Mouse (Mus musculus): ENCODE results near the gene Gpr107. TPM values are rescaled to one million over a fixed set of nuclear protein-coding genes. Genes with fewer than 3 reads are reported as not detected.

Gpr107 gene
- total RNA-seq, 2 experiments from 2014 or later: 24.7 to 25.2 TPM

DNA sequence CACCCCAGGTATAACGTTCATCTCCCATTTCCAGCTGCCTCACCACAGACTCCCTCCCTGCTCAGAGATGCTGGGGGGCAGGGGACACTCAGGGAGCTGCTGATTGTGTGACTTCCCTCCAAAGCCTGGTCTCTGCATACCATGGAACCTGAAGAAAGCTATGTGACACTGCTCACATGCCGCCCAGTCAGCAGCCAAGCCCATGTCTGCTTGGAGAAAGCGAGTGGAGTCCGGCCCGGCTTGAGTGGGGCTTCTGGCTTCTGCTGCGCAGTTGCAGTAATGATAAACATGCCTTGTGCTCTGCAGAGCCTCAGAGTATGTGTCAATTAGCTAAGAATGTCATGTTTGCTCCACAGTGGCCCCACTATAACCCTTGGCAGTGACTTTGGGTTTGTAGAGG, 67.4 kb downstream of the Gpr107 start:
- intact Hi-C loops (cut with DNase I; ENCODE audit: low total_unique reads): no loop called here
- DNase-seq: no peak

GRCm38 (mm10) chr2:31220844-31221243, 68.7 kb downstream of the Gpr107 start:
- DNase-seq: no peak
- intact Hi-C loops (cut with DNase I; ENCODE audit: low total_unique reads): no loop called here

GRCm38 (mm10) chr2:31221582-31221981, 69.5 kb downstream of the Gpr107 start:
- intact Hi-C loops (cut with DNase I; ENCODE audit: low total_unique reads): no loop called here
- DNase-seq: no peak

- intact Hi-C loops (cut with DNase I; ENCODE audit: low total_unique reads): no loop called here
- no peak for DNase-seq
Measured at GRCm38 (mm10) chr2:31228768-31229311, 76.7 kb downstream of the Gpr107 start.

GRCm38 (mm10) chr2:31239203-31239696, 87.1 kb downstream of the Gpr107 start:
- intact Hi-C loops (cut with DNase I; ENCODE audit: low total_unique reads): no loop called here
- DNase-seq: no peak

GRCm38 (mm10) chr2:31239833-31240232, 87.7 kb downstream of the Gpr107 start:
- intact Hi-C loops (cut with DNase I; ENCODE audit: low total_unique reads): no loop called here
- no peak for DNase-seq

DNA sequence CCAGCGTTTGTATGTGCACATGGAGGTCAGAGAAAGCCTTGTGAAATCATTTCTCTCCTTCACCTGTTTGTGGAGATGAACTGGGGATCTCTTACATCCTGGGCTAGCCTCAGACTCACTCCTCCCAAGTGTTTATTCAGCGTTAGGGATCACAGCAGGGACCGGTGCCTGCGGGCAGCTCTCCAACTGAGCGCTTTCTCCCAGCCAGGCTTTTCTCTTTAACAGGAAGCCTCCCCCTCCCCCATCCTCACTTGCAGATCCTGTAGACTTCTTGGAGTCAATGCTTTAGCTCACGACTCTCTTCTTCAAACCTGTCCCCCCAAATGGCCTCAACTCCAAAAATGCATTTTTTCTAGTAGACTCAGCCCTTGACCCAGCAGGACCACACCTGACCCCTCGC, 89.5 kb downstream of the Gpr107 start:
- intact Hi-C loops (cut with DNase I; ENCODE audit: low total_unique reads): no loop called here
- DNase-seq: no peak

GRCm38 (mm10) chr2:31244216-31244615, 92.1 kb downstream of the Gpr107 start:
- DNase-seq: no peak
- intact Hi-C loops (cut with DNase I; ENCODE audit: low total_unique reads): no loop called here

GRCm38 (mm10) chr2:31245051-31245450, 92.9 kb downstream of the Gpr107 start:
- peak; percentile 33 for DNase-seq
- intact Hi-C loops (cut with DNase I; ENCODE audit: low total_unique reads): no loop called here

- intact Hi-C loops (cut with DNase I; ENCODE audit: low total_unique reads): no loop called here
- DNase-seq: peak; percentile 80
Measured at GRCm38 (mm10) chr2:31245491-31246141, 93.5 kb downstream of the Gpr107 start, which contains the start of gene Ncs1. TSS of gene Ncs1 (plus strand) at chr2:31245823.

DNA sequence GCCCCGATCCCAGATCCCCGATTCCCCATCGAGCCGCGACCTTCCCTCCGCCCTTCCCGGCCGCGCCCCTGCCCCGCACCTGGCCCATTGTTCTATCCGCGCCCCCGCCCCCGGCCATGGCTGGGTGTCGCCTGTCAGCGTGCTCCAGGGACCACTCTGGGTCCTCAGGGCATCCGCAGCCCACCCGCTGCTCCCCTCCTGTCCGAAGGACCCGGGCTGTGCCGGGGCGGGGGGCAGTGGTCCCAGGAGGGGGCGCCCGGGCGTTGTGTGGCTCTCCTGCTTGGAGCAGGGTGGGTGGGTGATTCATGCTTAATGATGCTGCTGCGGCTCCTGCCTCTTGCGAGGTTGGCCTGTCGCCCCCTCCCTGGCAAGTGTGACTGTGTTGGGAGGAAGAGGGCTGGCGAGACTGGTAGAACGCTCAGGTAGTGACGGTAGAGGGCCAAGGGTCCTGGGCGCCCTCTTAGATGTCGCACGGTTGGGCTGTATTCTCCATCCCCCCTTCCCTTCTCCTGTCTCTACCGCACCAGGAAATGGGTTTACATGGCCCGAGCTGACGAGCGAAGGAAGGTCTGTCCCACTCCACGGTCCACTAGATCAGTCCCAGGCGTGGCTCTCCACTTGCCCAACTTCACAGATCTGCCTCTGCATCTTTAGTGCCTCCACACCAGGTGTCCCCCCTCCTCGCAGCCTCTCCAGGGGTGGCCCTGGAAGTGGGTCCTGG, 94.3 kb downstream of the Gpr107 start:
- intact Hi-C loops (cut with DNase I; ENCODE audit: low total_unique reads): no loop called here
- DNase-seq: peak; percentile 33

- intact Hi-C loops (cut with DNase I; ENCODE audit: low total_unique reads): no loop called here
- no peak for DNase-seq
Measured at GRCm38 (mm10) chr2:31248856-31249255, 96.7 kb downstream of the Gpr107 start.

GRCm38 (mm10) chr2:31252167-31252566, 100.1 kb downstream of the Gpr107 start:
- no peak for DNase-seq
- intact Hi-C loops (cut with DNase I; ENCODE audit: low total_unique reads): no loop called here

DNA sequence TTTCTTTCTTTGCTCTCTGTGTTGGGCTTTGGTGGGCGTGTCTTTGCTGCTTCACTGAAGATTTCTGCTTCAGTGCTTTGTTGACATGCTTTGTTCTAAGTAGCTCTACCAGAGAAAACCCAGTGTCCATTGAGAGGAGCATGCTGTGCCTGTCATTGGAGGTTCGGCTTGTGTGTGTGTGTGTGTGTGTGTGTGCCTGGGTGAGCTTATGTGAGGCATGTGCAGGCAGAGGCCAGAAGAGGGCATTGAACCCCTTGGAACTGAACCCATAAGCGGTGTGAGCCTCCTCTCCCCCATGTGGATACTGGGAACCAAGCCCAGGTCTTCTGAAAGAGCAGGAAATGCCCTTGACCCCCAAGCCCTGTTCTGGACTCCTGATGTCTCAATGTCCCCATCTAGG, 101.3 kb downstream of the Gpr107 start:
- no peak for DNase-seq
- intact Hi-C loops (cut with DNase I; ENCODE audit: low total_unique reads): no loop called here

- intact Hi-C loops (cut with DNase I; ENCODE audit: low total_unique reads): no loop called here
- DNase-seq: no peak
Measured at GRCm38 (mm10) chr2:31254806-31255205, 102.7 kb downstream of the Gpr107 start.

GRCm38 (mm10) chr2:31255952-31256938, 104.1 kb downstream of the Gpr107 start:
- intact Hi-C loops (cut with DNase I; ENCODE audit: low total_unique reads): no loop called here
- peak; percentile 78 for DNase-seq

DNA sequence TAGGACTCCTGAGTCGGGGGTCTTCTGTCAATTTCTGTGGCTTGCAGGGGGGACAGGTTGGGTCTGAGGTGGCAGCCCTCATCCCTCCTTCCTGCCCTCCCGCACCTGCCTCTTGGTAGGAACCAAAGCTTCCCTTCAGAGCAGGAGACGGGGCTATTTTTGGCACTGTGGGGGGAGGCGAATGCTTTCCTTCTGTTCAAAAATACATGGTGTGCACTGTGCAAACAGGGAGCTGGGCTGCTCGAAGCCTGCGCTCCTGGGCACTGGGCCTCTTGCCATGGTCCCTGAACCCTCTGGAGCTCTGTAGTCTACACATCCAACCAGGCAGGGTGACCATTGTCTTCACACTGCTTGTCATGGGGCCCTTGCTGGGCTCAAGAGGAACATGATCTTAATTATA, 105.0 kb downstream of the Gpr107 start:
- DNase-seq: no peak
- intact Hi-C loops (cut with DNase I; ENCODE audit: low total_unique reads): no loop called here

GRCm38 (mm10) chr2:31258609-31259366, 106.7 kb downstream of the Gpr107 start:
- DNase-seq: peak; percentile 81
- intact Hi-C loops (cut with DNase I; ENCODE audit: low total_unique reads): no loop called here

DNA sequence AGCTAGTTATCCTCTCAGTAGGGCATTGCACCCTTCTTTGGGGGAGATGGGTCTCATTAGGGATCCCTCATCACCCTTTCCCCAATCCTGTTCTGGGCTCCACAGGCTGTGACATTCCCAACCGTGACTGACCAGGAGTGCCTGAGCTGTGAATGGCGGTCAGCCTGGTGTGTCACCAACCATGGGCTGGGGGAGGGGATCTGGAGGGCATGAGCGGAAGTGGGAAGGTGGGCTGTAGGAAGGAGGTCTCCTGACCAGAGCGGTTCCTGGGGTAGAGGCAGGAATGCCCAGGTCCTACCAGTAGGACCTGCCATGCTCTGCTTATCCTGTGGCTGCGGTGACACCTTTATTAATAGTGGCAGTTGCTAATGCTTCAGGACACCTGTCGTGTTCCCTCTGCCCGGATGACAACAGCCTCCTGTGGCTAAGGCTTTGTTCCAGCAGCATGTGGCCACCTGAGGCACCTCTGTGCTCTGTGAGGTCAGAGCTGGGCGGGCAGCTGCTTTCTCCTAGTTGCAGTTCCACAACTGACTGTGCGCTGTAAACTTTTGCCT, 107.3 kb downstream of the Gpr107 start:
- DNase-seq: no peak
- intact Hi-C loops (cut with DNase I; ENCODE audit: low total_unique reads): no loop called here

Measured in gastrocnemius, postnatal 14 days (tissue).